Mouse (Mus musculus) limb, embryonic 15.5 days (tissue): ENCODE results near the gene Dcbld2. TPM values are rescaled to one million over a fixed set of nuclear protein-coding genes. Genes with fewer than 3 reads are reported as not detected.
A peak's percentile ranks its signal among the peaks of the same experiment; 100 is the strongest.

Experiments used
- ATAC-seq: fragments of 200-750 bp; cut with Nextera tagmentation; 2 replicates; pipeline ENCODE4 v1.8.0; 2017; ENCODE audit warnings: low read depth, moderate TSS enrichment; ENCODE audit not compliant: insufficient number of reproducible peaks, low FRiP score, low TSS enrichment
- H3K27ac ChIP-seq: fragments of 300-500 bp; sonication (generic); 2 replicates; pipeline ENCODE4 v1.5.1; 2015; ENCODE audit warnings: moderate library complexity, mild to moderate bottlenecking, inconsistent platforms
- H3K27me3 ChIP-seq: fragments of 300-500 bp; sonication (generic); 2 replicates; pipeline ENCODE4 v1.6.1; 2015; ENCODE audit warnings: inconsistent platforms
- H3K36me3 ChIP-seq: fragments of 300-500 bp; sonication (generic); 2 replicates; pipeline ENCODE4 v1.6.1; 2015; ENCODE audit warnings: inconsistent platforms
- H3K4me1 ChIP-seq: fragments of 300-500 bp; sonication (generic); 2 replicates; pipeline ENCODE4 v1.6.1; 2015; ENCODE audit warnings: inconsistent platforms
- H3K4me2 ChIP-seq: fragments of 300-500 bp; sonication (generic); 2 replicates; pipeline ENCODE4 v1.6.1; 2015; ENCODE audit warnings: mild to moderate bottlenecking, inconsistent platforms
- H3K4me3 ChIP-seq: fragments of 300-500 bp; sonication (generic); 2 replicates; pipeline ENCODE4 v1.5.1; 2015; ENCODE audit warnings: mild to moderate bottlenecking, inconsistent platforms
- H3K9ac ChIP-seq: fragments of 300-500 bp; sonication (generic); 2 replicates; pipeline ENCODE4 v1.6.1; 2015; ENCODE audit warnings: inconsistent platforms
- H3K9me3 ChIP-seq: fragments of 300-500 bp; sonication (generic); 2 replicates; pipeline ENCODE4 v1.6.1; 2016; ENCODE audit warnings: inconsistent platforms
- WGBS: fragments of 180-500 bp; shearing (Covaris S2); methylation state at CpG from one replicate; pipeline ENCODE4 v1.1.7; 2015; 5-methylcytosine and 5-hydroxymethylcytosine counted together
- polyA plus RNA-seq: library from polyadenylated mRNA; unstranded; fragments of >200 nt; fragmentation: Nextera tagmentation; extraction: Ambion mirVana; gene quantifications from 2 replicates; pipeline ENCODE4 v1.2.1, GENCODE M21; 2015

Gene Dcbld2
- polyA plus RNA-seq, 1 experiment from 2014 or later = 5.5 TPM

GRCm38 (mm10) chr16:58470061-58470460 is 61.8 kb downstream of the Dcbld2 start:
- H3K4me1 ChIP-seq = no peaks in the 10 kb centered on the region
- H3K27ac ChIP-seq = no peak overlapping the region
- no peaks in the 10 kb centered on the region for H3K9me3 ChIP-seq
- H3K4me2 ChIP-seq = no peak overlapping the region
- ATAC-seq = no peak
- H3K36me3 ChIP-seq = peaks cover 45% of the 10 kb centered on the region
- WGBS = 82% methylated on average over 8 of the region's 8 CpGs
- H3K27me3 ChIP-seq = no peaks in the 10 kb centered on the region
- H3K4me3 ChIP-seq = no peak overlapping the region
- H3K9ac ChIP-seq = no peak overlapping the region

- 87% methylated on average over 4 of the region's 4 CpGs for WGBS
- H3K4me3 ChIP-seq = no peak overlapping the region
- ATAC-seq = no peak
- H3K36me3 ChIP-seq = peaks cover 40% of the 10 kb centered on the region
- H3K27me3 ChIP-seq = no peaks in the 10 kb centered on the region
- H3K4me1 ChIP-seq = no peaks in the 10 kb centered on the region
- H3K4me2 ChIP-seq = no peak overlapping the region
- H3K27ac ChIP-seq = no peak overlapping the region
- H3K9me3 ChIP-seq = no peaks in the 10 kb centered on the region
- no peak overlapping the region for H3K9ac ChIP-seq
Observed at GRCm38 (mm10) chr16:58470841-58471240, 62.6 kb downstream of the Dcbld2 start.

GRCm38 (mm10) chr16:58474875-58475274 is 66.6 kb downstream of the Dcbld2 start:
- Histone ChIP-seq H3K27me3 (no peaks in the 10 kb centered on the region), H3K4me3 (no peak overlapping the region), H3K4me1 (no peaks in the 10 kb centered on the region), H3K4me2 (no peak overlapping the region), H3K9me3 (no peaks in the 10 kb centered on the region), H3K36me3 (peaks cover 33% of the 10 kb centered on the region), H3K9ac (no peak overlapping the region), H3K27ac (no peak overlapping the region)
- ATAC-seq = no peak
- 63% methylated on average over 3 of the region's 3 CpGs for WGBS

- H3K27ac ChIP-seq = no peak overlapping the region
- no peaks in the 10 kb centered on the region for H3K9me3 ChIP-seq
- H3K36me3 ChIP-seq = peaks cover 31% of the 10 kb centered on the region
- H3K4me2 ChIP-seq = no peak overlapping the region
- no peaks in the 10 kb centered on the region for H3K27me3 ChIP-seq
- no peaks in the 10 kb centered on the region for H3K4me1 ChIP-seq
- H3K9ac ChIP-seq = no peak overlapping the region
- H3K4me3 ChIP-seq = no peak overlapping the region
- 82% methylated on average over 3 of the region's 3 CpGs for WGBS
- ATAC-seq = no peak
Observed at GRCm38 (mm10) chr16:58475544-58476154, 67.4 kb downstream of the Dcbld2 start.

GRCm38 (mm10) chr16:58476363-58476762 is 68.1 kb downstream of the Dcbld2 start:
- H3K4me3 ChIP-seq = no peak overlapping the region
- H3K27ac ChIP-seq = no peak overlapping the region
- no peak overlapping the region for H3K4me2 ChIP-seq
- H3K9ac ChIP-seq = no peak overlapping the region
- no peaks in the 10 kb centered on the region for H3K9me3 ChIP-seq
- no peak for ATAC-seq
- H3K27me3 ChIP-seq = no peaks in the 10 kb centered on the region
- 52% methylated on average over 2 of the region's 2 CpGs for WGBS
- peaks cover 33% of the 10 kb centered on the region for H3K36me3 ChIP-seq
- H3K4me1 ChIP-seq = no peaks in the 10 kb centered on the region

GRCm38 (mm10) chr16:58479898-58480448 is 71.7 kb downstream of the Dcbld2 start:
- H3K9ac ChIP-seq = no peak overlapping the region

GRCm38 (mm10) chr16:58481219-58481905 is 73.1 kb downstream of the Dcbld2 start:
- no peaks in the 10 kb centered on the region for H3K4me1 ChIP-seq
- no peak overlapping the region for H3K27ac ChIP-seq
- no peaks in the 10 kb centered on the region for H3K9me3 ChIP-seq
- H3K4me2 ChIP-seq = no peak overlapping the region
- no peaks in the 10 kb centered on the region for H3K27me3 ChIP-seq
- 0 out of 2 replicates have a peak, but pooled peaks have one; percentile 31 for ATAC-seq
- 68% methylated on average over 9 of the region's 9 CpGs for whole genome bisulfite sequencing
- H3K9ac ChIP-seq = no peak overlapping the region
- H3K36me3 ChIP-seq = peaks cover 19% of the 10 kb centered on the region
- H3K4me3 ChIP-seq = no peak overlapping the region

More at GRCm38 (mm10) chr16:58479898-58480448, 71.7 kb downstream of the Dcbld2 start:
- Histone ChIP-seq H3K4me3 (no peak overlapping the region), H3K27ac (no peak overlapping the region), H3K27me3 (no peaks in the 10 kb centered on the region), H3K4me2 (no peak overlapping the region), H3K36me3 (peaks cover 24% of the 10 kb centered on the region), H3K9me3 (no peaks in the 10 kb centered on the region), H3K4me1 (no peaks in the 10 kb centered on the region)
- 80% methylated on average over 4 of the region's 4 CpGs for WGBS
- ATAC-seq = no peak

- no peak overlapping the region for H3K9ac ChIP-seq
- no peak overlapping the region for H3K4me3 ChIP-seq
- H3K9me3 ChIP-seq = no peaks in the 10 kb centered on the region
- no peak overlapping the region for H3K4me2 ChIP-seq
- peaks cover 19% of the 10 kb centered on the region for H3K36me3 ChIP-seq
- no peaks in the 10 kb centered on the region for H3K4me1 ChIP-seq
- ATAC-seq = no peak
- no peak overlapping the region for H3K27ac ChIP-seq
- no peaks in the 10 kb centered on the region for H3K27me3 ChIP-seq
- WGBS = 74% methylated on average over 5 of the region's 5 CpGs
Observed at GRCm38 (mm10) chr16:58481906-58482270, 73.6 kb downstream of the Dcbld2 start.

- Histone ChIP-seq H3K27me3 (no peaks in the 10 kb centered on the region), H3K4me3 (no peak overlapping the region), H3K36me3 (peaks cover 23% of the 10 kb centered on the region), H3K9ac (no peak overlapping the region), H3K9me3 (no peaks in the 10 kb centered on the region), H3K4me2 (no peak overlapping the region), H3K4me1 (no peaks in the 10 kb centered on the region), H3K27ac (no peak overlapping the region)
- 55% methylated on average over 3 of the region's 3 CpGs for WGBS
- ATAC-seq = no peak
Observed at GRCm38 (mm10) chr16:58482296-58482695, 74.1 kb downstream of the Dcbld2 start.

- WGBS = 81% methylated on average over 6 of the region's 6 CpGs
- Histone ChIP-seq H3K4me3 (no peak overlapping the region), H3K9me3 (no peaks in the 10 kb centered on the region), H3K4me2 (no peak overlapping the region), H3K9ac (no peak overlapping the region), H3K27me3 (no peaks in the 10 kb centered on the region), H3K4me1 (no peaks in the 10 kb centered on the region), H3K36me3 (peaks cover 18% of the 10 kb centered on the region), H3K27ac (no peak overlapping the region)
- no peak for ATAC-seq
Observed at GRCm38 (mm10) chr16:58487861-58488260, 79.6 kb downstream of the Dcbld2 start.

- Histone ChIP-seq H3K9me3 (no peaks in the 10 kb centered on the region), H3K27me3 (no peaks in the 10 kb centered on the region), H3K4me3 (no peak overlapping the region), H3K4me2 (no peak overlapping the region), H3K4me1 (peaks cover 5% of the 10 kb centered on the region; the same call in 1 of the 2 replicates), H3K9ac (no peak overlapping the region), H3K36me3 (no peaks in the 10 kb centered on the region; the same call in 1 of the 2 replicates), H3K27ac (no peak overlapping the region)
- ATAC-seq = no peak
Observed at GRCm38 (mm10) chr16:58496791-58497190, 88.5 kb downstream of the Dcbld2 start.

GRCm38 (mm10) chr16:58497886-58498713 is 89.9 kb downstream of the Dcbld2 start:
- no peak overlapping the region for H3K27ac ChIP-seq
- H3K4me1 ChIP-seq = peaks cover 11% of the 10 kb centered on the region; the same call in 1 of the 2 replicates
- H3K9me3 ChIP-seq = no peaks in the 10 kb centered on the region
- no peak overlapping the region for H3K4me3 ChIP-seq
- no peaks in the 10 kb centered on the region for H3K27me3 ChIP-seq
- no peak for ATAC-seq
- H3K4me2 ChIP-seq = no peak overlapping the region
- 81% methylated on average over 9 of the region's 9 CpGs for WGBS
- H3K9ac ChIP-seq = no peak overlapping the region
- no peaks in the 10 kb centered on the region for H3K36me3 ChIP-seq
